Mouse (Mus musculus) left cerebral cortex, postnatal 14 days (tissue): ENCODE measurements around the gene Catsperz. TPM values are rescaled to one million over a fixed set of nuclear protein-coding genes. Genes with fewer than 3 reads are reported as not detected.

Source experiments
- DNase-seq, 2 experiments: peaks; one replicate each; pipeline ENCODE4 v3.0.0; 2021 to 2022; ENCODE audit warnings: low spot score in 2 of 2, mixed read lengths in 1 of 2
- intact Hi-C: fragments of 180-260 bp; cut with DNase I; formaldehyde crosslinking; loops from one replicate; pipeline ENCODE4 v1.15.1; 2025
- total RNA-seq, 2 experiments: library from RNA; stranded (reverse); gene quantifications; 2 replicates each; pipeline ENCODE4 v1.2.3; 2021

The Catsperz gene
- total RNA-seq, 2 experiments from 2014 or later = 23.0 to 28.8 TPM

DNA sequence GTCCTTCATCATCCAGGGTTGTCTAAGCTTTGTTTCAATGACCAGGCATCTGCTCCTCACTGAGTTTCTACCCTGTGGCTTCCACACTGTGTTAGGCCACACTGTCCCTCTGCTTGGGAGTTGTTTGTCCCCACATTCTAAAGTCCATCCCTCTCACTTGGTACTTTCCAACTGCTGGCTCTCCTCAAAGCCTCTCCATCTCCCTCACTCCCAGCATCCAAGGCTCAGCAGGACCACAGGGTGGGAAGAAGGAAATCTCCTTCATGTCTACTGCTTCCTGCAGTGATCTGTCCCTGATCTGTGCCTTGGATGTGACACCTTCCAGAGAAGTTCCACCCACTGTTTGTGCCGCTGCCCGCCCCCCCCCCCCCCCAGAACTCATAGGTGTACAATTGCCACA, 5.8 kb upstream of the Catsperz start:
- intact Hi-C loops = loop anchor here (5.0 to 10.0 kb wide), 2 partner anchors 86 to 436 kb away; partner anchors contain the start of gene Fermt3
- no peak for DNase-seq

DNA sequence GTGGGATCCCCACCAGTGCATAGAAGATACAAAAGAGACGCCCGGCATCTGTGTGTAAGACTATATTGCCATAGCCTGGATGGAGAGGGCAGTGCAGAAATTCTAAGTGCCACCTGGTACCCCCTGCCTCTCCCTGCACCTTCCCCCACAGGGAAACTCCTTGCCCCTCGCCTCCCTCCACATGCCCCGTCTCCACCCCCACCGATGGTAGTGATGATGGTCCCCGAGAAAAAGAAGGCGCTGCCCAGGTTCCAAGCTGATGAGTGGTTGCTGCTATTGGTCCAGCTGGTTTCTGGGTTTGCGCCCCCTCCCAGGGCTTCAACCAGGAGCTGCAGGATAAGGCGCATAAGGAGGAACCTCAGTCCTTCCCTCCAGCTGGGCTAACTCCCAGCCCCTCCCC, 2.9 kb upstream of the Catsperz start:
- DNase-seq = no peak
- intact Hi-C loops = no loop called here

DNA sequence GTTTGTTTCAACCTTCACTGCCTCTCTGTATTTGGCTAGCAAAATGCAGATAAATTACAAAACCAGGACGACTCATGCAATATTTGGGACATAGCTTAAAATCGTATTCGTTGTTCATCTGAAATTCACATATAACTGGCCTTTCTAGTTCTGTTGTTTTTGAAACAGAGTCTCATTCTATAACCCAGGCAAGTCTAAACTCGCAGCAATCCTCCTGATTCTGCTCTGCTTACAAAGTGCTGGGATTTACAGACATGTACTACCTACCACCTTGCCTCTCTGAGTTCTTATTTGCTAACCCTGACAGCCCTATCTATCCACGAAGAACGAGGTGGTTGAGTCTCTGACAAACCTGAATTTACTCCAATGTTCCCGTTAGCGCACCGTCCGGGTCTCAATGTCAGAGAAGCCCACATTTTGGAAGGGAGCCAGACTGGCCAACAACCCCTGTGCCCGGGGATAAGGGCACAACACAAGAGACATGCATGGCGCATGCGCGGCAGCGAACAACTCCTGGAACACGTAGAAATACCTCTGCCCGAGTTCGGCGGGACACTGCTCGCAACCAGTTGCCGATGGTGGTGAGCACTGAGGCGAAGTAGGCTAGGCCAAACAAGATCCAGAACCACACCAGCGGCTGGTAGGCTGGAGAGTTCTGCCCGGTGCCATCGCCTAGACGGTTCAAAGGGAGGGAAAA, 1.5 kb upstream of the Catsperz start:
- intact Hi-C loops = no loop called here
- no peak for DNase-seq

DNA sequence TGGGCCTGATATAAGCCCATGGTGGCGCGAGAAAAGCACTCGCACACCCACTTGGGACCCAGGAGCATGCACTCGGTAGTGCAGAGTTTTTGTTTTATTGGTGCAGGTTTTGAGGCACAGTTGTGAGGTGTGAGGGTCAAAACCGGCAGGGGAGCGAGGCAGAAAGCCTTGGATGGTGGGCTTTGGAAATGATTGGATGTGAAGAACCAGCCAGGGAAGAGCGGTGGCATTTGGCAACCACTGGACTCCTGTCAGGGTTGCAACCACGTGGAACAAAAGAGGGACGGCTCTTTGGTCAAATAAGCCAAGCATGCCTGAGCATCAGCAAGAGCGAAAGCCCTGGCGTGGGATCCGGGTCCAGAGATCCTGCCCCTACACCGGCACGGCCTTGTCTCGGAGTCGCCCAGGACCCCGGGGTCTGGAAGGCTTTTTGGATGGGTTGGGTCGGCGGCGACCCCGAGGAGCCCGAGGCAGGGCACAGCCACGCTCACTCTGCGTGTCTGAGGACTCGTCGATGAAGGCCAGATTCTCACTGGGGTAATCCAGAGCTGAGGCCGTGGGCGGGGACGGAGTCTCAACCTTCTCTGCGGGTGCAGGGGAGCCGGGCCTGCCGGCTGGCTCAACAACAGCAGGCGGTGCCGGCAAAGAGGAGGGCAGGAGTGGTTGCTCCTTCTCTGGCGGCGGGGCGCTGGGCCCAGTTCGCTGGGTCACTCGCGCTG, 590 bp upstream of the Catsperz start:
- DNase-seq = no peak
- intact Hi-C loops = no loop called here

DNA sequence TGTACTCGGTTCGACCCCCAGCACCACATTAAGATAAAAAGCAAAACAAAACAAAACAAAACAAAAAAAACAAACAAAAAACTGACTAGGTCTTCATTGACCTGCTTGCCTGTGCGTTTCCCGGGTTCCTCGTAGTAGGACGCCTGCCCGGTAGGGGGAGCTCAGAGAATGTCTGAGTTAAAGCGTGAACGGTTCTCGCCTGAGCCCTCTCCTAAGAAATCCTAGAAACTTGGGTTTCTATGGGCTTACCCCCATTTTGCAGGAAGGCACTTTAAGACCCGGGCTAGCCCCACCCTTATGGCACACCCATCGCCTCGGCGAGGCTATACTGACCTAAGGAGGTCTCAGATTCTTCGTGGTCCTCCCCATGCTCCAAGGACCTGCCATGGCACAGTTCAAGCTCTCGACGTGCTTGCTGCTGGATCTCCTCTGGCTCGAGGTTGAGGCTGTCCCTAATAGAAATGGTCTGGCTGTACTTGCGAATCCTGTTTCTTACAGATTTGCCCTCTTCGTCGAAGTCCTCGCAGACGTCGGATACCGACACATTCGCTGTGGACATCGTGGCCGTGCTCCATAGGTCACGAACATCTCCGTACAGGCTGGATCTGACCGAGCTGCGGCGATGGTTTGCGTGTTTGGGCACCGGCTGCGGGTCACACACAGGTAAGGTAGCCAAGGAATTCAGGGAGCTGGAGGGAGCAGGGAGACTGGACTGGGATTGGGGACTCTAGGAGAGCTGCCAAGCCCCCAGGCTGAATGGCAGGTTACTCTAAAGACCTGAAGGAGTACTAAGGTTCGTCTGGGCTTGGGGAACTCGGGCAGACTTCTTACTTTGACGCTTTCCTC, 496 bp downstream of the Catsperz start:
- intact Hi-C loops = loop anchor here (5.0 kb wide), 1 partner anchor 53 kb away; the partner anchor contains the start of gene Plcb3
- peak; percentile 89 to 92 for DNase-seq

DNA sequence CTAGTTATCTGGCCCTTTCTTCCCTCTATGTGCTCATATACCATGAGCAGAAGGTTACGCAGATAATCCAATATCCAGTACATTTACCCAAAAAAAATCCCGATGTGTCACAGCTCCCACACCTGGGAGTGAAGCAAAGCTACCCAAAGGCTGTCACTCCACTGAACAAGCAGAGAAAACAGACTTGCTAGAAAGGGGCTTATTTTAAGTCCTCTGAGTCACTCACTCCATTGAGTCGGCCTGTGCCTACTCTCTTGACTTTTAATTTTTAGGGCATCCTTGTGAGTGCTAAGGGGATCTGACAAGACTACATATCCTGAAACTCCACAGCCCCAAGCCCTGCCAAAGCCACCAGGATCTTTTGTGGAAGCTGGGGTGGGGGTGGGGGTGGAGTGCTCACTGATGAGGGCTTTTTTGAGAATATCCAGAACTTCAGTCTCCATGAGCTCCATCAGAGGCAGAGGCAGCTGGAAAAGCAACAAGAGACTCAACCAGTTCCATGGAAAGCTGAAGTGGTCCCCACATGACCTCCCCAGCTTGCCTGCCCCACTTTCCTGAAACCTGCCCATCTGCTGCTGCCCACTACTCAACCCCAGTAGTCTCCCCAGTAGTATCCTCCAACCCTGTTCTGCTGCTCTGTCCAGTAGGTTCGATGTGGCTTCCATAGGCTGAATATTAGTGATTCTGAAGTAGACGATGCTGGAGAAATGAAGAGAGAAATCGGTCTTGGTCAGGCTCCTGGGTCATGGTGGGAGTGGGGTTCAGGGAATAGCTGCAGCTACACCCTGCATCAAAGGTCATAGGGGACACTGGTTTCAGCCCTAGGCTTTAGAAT, 2.1 kb downstream of the Catsperz start:
- DNase-seq = no peak
- intact Hi-C loops = loop anchor here (5.0 kb wide), 1 partner anchor 54 kb away; the partner anchor contains the start of gene Plcb3

DNA sequence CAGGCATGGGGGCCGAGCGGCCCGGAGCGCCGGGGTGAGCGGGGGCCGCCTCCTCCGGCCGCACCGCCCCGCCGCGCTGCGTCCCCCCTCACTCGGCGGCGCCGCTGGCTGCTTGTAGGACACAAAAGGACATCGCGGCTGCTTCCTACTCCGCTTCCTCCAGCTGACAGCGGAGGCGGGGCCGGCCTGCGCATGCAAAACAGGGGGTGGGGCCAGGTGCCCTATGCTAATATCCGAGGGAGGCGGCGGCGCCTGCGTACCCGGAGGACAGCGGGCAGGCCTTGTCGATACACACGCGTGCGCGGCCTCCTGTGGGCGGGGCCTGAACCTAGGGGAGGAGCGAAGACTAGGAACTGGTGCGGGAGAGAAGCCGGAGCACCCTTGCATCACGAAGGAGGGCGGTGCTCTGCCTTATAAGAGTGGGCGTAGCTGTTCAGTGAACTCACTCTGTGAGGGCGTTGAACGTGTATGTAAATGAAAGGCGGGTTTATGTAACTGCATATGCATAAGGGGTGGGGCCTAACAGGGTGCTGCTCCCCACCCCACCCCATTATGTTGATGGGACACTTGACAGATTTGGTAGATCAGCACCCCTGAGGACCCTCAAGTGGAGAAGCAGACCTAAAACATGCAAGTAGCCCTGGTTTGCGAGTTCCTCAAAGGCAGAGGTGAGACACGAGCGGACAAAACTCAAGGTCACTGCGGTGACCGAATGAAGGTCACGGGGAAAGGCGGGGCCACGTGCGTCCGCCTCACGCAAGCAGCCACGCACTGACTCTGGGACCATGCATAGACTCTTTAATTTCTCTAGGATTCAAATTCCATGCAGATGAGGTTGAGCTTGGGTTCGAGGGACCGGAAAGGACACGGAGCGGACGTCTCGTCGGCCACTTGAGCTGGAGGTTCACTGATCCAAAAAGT, 3.3 kb downstream of the Catsperz start, which contains the start of gene Esrra:
Gene Esrra (minus strand): TSS at position 167 of the 921 bp plus-strand sequence.
- intact Hi-C loops = loop anchor here (5.0 kb wide), 1 partner anchor 55 kb away; the partner anchor contains the start of gene Plcb3

DNA sequence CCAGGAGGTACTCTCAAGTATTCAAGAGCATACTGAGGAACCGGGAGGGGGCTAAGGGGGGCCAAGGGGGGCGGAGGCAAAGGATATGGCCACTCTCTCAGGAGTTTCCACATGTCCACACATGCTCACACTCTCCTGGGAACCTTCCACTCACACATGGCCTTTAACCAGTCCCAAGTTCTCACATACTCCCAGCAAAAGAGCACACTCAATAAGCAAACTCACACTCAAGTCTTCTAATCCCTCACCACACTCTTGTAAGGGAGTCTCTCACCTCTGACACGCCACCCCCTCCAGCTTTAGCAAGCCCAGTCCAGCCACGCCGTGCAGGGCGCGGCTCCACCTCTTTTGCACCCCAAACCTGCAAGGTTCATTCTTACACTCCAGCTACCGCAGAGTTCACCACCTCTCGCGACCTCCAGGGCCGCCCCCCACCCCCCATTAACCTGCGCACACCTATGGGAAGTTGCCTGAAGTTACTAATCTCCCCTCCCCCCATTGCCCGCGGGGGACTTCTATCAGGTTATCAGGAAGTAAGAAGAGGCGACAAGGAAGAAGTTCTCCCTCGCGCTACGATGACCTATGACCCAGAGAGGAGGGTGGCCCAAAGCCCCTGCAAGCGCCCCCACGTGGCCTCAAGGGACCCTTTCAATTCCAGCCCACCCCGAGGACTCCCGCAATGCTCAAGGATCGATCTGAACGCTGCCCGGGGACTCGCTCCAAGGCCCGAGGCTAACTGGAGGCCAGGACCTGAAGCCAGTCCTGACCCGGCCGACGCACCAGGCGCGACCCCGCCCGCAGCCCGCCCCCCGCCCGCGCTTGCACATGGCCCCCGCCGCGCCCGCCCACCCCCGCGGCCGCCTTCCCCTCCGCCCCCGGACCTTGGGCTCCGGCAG, 4.2 kb downstream of the Catsperz start:
- DNase-seq = no peak
- intact Hi-C loops = loop anchor here (5.0 kb wide), 1 partner anchor 56 kb away; the partner anchor contains the start of gene Plcb3

More for the DNA sequence above, 3.3 kb downstream of the Catsperz start, which contains the start of gene Esrra:
- peak; percentile 100 for DNase-seq

DNA sequence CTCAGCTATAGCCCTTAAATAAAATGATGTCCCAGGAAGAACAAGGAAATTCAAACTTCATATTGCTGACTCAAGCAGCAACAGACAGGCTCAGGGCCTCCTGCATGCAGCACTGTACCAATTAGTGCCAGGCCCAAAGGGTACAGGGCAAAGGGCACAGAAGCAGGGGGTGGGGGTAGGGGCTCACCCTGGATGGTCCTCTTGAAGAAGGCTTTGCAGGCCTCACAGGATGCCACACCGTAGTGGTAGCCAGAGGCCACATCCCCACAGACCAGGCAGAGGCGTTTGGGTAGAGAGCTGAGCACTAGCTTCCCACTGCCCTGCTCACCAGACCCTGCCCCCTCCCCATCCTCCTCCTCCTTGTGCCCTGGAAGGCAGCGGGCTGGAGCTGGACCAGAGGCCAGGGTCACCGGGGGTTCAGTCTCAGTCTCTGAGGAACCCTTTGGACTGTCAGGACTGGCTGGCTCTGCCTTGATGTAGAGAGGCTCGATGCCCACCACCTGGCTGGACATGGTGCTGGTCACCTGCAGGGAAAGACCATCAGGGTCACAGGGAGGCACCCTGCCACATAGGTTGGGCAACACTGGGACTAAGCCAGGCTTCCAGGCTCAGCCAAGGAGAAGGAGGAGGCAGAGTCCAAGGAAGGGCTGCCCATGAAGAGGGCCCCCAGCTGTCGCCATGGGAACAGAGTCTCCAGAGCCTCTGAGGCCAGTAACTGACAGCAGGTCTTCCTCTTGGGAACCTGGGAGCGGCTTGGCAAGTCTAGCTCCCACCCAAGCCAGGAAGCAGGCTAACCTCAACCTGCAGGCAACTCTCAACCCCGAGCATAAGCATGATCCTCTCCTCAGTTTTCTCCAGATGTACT, 5.1 kb downstream of the Catsperz start:
- DNase-seq = no peak
- intact Hi-C loops = loop anchor here (5.0 kb wide), 1 partner anchor 57 kb away; the partner anchor contains the start of gene Plcb3

DNA sequence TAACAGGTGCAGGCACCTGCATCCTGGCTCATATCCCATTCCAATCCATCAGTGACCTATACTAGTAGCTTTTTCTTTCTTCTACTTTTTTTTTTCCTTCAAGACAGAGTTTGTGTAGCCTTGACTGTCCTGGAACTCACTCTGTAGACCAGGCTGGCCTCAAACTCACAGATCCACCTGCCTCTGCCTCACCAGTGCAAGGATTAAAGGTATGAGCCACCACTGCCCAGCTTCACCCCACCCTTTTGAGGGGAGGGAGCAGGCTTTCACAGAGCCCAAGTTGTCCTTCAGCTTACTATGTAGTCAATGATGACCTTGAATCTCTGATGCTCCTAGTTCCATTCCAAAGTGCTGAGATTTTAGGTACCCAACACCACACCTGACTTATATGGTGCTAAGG, 5.7 kb downstream of the Catsperz start:
- intact Hi-C loops = no loop called here
- no peak for DNase-seq

DNA sequence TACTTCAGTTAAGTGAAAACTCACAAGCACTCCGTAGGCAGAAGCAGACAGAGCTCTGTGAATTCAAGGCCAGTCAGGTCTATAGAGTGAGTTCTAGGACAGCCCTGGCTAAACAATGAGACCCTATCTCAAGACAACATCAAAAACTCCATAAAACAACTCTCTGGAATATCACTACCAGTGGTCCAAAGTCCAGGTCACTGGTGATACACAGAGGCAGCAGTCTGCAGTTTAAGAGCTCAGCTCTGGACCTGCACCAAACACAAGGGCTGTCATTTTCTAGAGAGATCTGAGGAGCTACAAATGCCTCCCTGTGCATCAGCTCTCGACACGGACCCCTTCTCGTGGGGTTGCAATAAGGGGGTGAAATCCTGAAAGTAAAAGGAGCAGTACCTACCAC, 6.9 kb downstream of the Catsperz start:
- intact Hi-C loops = no loop called here
- DNase-seq = no peak

DNA sequence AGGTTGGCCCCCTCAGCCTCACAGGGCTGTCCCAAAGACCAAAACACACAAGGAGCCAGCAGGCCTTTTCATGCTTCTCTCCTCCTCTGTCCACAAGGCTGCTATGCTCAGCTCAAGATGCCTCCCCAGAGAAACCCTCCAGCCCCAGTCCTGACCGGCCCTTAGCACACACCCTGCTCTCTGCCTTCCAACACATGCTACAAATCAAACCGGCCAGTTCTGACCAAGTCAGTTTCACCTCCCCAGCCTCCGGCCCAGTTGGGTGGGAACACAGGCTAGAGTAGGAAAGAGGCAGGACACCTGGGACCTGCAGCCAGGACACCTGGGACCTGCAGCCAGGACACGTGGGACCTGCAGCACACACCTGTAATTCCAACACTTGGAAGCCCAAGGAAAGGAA, 8.7 kb downstream of the Catsperz start:
- no peak for DNase-seq
- intact Hi-C loops = no loop called here

DNA sequence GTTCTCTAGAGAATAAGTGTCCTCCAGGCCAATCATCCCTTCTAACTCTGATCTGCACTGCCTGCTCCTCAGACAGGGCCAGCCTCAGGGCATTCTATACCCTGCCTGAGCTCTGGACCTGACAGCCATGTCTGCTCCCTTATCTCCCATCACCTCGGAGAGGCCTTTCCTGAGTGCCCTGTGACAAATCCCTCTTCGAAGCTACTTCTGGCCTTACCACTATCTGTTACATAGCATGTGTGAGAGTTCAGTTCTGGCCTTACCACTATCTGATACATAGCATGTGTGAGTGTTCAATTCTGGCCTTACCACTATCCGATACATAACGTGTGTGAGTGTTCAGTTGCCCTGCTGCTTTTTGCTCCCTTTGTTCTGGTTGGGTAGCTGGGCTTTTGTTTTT, 9.9 kb downstream of the Catsperz start:
- intact Hi-C loops = no loop called here
- no peak for DNase-seq

DNA sequence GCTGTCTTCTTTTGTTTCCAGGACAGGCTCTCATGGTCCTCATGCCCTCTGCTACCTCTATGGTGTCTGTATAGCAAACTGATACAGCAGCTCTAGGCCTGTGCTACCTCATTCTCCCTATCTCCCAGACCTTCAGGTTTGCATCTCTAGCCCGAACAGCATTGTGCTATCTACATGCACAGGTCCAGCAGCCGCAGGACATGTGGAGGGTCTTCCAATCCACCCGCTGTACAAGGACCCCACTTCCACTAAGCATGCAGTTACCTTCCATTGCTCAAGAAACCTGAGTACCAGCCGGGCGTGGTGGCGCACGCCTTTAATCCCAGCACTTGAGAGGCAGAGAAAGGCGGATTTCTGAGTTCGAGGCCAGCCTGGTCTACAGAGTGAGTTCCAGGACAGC, 10.6 kb downstream of the Catsperz start:
- intact Hi-C loops = no loop called here
- no peak for DNase-seq

DNA sequence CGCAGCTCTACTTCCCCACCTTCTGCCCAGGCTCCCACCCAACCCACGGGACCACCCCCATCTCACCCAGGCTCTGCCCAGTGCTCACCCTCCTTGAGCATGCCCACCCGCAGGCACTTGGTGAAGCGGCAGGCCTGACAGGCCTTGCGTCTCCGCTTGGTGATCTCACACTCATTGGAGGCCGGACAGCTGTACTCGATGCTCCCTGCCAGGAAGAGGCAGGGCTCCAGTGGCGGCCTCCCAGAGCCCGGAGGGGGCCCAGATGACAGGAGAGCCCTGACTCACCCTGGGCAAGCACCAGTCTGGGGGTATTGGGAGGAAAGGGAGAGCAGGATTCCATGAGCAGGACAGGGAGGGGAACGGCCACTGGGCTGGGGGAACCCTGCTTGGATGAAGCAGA, 11.2 kb downstream of the Catsperz start:
- intact Hi-C loops = no loop called here
- DNase-seq = no peak

DNA sequence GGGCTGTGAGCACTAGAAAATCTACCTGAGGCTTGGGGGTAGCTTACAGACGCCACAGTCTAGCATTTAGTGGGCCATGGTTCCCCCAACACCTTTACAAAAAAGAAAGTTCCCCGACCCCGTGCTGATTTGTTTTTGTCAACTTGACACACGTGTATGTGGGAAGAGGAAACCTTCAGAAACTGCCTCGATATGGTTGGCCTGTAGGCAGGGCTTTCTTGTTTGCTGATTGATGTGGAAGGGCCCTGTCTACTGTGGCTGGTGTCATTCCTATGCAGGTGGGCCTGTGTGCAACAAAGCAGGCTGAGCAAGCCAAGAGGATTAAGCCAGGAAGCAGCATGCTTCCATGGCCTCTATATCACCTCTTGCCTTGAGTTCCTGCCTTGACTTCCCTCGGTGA, 12.1 kb downstream of the Catsperz start:
- intact Hi-C loops = no loop called here

More for the DNA sequence above, 12.1 kb downstream of the Catsperz start:
- no peak for DNase-seq
